Mouse (Mus musculus) small intestine, adult 2 months (tissue): ENCODE results near the gene Mark1.

ENCODE experiments used
- CTCF ChIP-seq: fragments of 200-500 bp; IDR thresholded peaks from 2 replicates; pipeline ENCODE4 v1.5.1; 2012; ENCODE audit warnings: low read depth, mild to moderate bottlenecking, control low read depth, inconsistent platforms, low read length, moderate library complexity, mixed read lengths; ENCODE audit not compliant: insufficient replicate concordance, insufficient read length; ENCODE audit errors: extremely low read depth
- POLR2A ChIP-seq: fragments of 200-500 bp; IDR thresholded peaks from 2 replicates; pipeline ENCODE4 v1.6.1; 2012; ENCODE audit warnings: low read depth, mild to moderate bottlenecking, control low read depth, inconsistent platforms, low read length, moderate library complexity

- TF ChIP-seq POLR2A, result no peak
- no peak for TF ChIP-seq CTCF
Measured at GRCm38 (mm10) chr1:184860276-184860675, 139.1 kb downstream of the Mark1 start.
